Mouse (Mus musculus): ENCODE data around the gene Rabl6.

Gene Rabl6

GRCm38 (mm10) chr2:25549021-25549991 lies 59.0 kb downstream of the Rabl6 start:
- in situ Hi-C loops (cut with MboI, MseI) = no loop called here

GRCm38 (mm10) chr2:25546811-25547491 lies 61.4 kb downstream of the Rabl6 start, which contains the start of gene Traf2:
Gene Traf2, minus strand, starts transcription at chr2:25546940.
- in situ Hi-C loops (cut with MboI, MseI) = no loop called here

GRCm38 (mm10) chr2:25545996-25546810 lies 62.1 kb downstream of the Rabl6 start:
- in situ Hi-C loops (cut with MboI, MseI) = no loop called here

GRCm38 (mm10) chr2:25541644-25542367 lies 66.5 kb downstream of the Rabl6 start:
- in situ Hi-C loops (cut with MboI, MseI) = no loop called here

GRCm38 (mm10) chr2:25540541-25540948 lies 67.8 kb downstream of the Rabl6 start:
- in situ Hi-C loops (cut with MboI, MseI) = no loop called here

- in situ Hi-C loops (cut with MboI, MseI) = no loop called here
These were observed 71.8 kb downstream of the Rabl6 start for GRCm38 (mm10) chr2:25536531-25536930.

- in situ Hi-C loops (cut with MboI, MseI) = no loop called here
These were observed 73.5 kb downstream of the Rabl6 start for GRCm38 (mm10) chr2:25534866-25535182.

- in situ Hi-C loops (cut with MboI, MseI) = no loop called here
These were observed 74.0 kb downstream of the Rabl6 start for GRCm38 (mm10) chr2:25534178-25534865.

GRCm38 (mm10) chr2:25533707-25534106 lies 74.6 kb downstream of the Rabl6 start:
- in situ Hi-C loops (cut with MboI, MseI) = no loop called here
